Mouse (Mus musculus) liver, embryonic 14.5 days (tissue): Measurements from ENCODE around the gene Fignl1.

ENCODE experiments used
- CTCF ChIP-seq: IDR thresholded peaks from 2 replicates; pipeline ENCODE4 v1.5.1; 2016; ENCODE audit warnings: antibody characterized with exemption, low read depth, control low read depth
- EP300 ChIP-seq: IDR thresholded peaks from 2 replicates; pipeline ENCODE4 v1.6.1; 2016; ENCODE audit warnings: antibody characterized with exemption, low read depth

GRCm38 (mm10) chr11:11804421-11804820, 4.3 kb downstream of the Fignl1 start:
- TF ChIP-seq CTCF: no peak
- TF ChIP-seq EP300: no peak
